ENCODE assay signal across 13 mouse cellular contexts in genomic region chr5:134592026-134592581, GRCm38 (mm10). TPM values are rescaled to one million over a fixed set of nuclear protein-coding genes. Genes with fewer than 3 reads are reported as not detected.
DNase-seq lines count a peak whose midpoint lies in the region; ATAC-seq lines count a peak whose summit lies in the region.
"Had no signal": no experiment of that assay in that cellular context is flagged by ENCODE, and none has a peak within 500 bp of the region (broad histone marks: within the 10 kb centered on the region; RNA-seq: fewer than 3 reads in every experiment).

No protein-coding gene starts in this region.

- DNase-seq in heart, adult 8-10 months (ENCODE audit: low spot score), result no peak
- DNase-seq in liver, embryonic 11.5 days (ENCODE audit: low spot score), result no peak
- no peak for DNase-seq in liver
- DNase-seq in heart, postnatal 10 days, result peak; percentile 66 to 78
- DNase-seq: midbrain, embryonic 14.5 days had no signal

- no peak overlapping the region for H3K4me2 ChIP-seq in heart, embryonic 15.5 days
- H3K4me2 ChIP-seq in liver, embryonic 11.5 days, result no peak overlapping the region
- no peak overlapping the region for H3K4me2 ChIP-seq in midbrain, embryonic 16.5 days (ENCODE audit: low read length)
- H3K4me2 ChIP-seq: limb, embryonic 13.5 days; neural tube, embryonic 12.5 days had no signal

- H3K27ac ChIP-seq in heart, embryonic 15.5 days, result no peak overlapping the region
- peak overlapping the region; percentile 61; the same call in 1 of the 2 replicates for H3K27ac ChIP-seq in liver, embryonic 11.5 days (ENCODE audit: low read depth, low read length)
- no peak overlapping the region for H3K27ac ChIP-seq in midbrain, embryonic 16.5 days (ENCODE audit: low read length)
- H3K27ac ChIP-seq: hindbrain, embryonic 10.5 days; limb, embryonic 13.5 days; neural tube, embryonic 12.5 days; stomach, postnatal 0 days had no signal

- intact Hi-C loops in heart, postnatal 10 days (cut with DNase I), result loop anchor here (5.0 kb wide), 1 partner anchor 115 kb away; no protein-coding TSS in a partner anchor

- ATAC-seq in heart, embryonic 15.5 days (replicated peaks; ENCODE audit: insufficient number of reproducible peaks, insufficient read depth, low FRiP score, low read depth), result peak; percentile 44; the same call in 1 of the 2 replicates
- ATAC-seq in liver, embryonic 11.5 days (replicated peaks; ENCODE audit: low FRiP score), result no peak
- ATAC-seq in megakaryocyte, adult 5-6 weeks (ENCODE audit: poor library complexity, severe bottlenecking), result peak; percentile 80
- no peak for ATAC-seq in midbrain, embryonic 16.5 days
- ATAC-seq: intestine, embryonic 16.5 days had no signal

- H3K9ac ChIP-seq in heart, embryonic 15.5 days, result no peak overlapping the region
- H3K9ac ChIP-seq in liver, embryonic 11.5 days (ENCODE audit: low read depth, low read length), result no peak overlapping the region
- H3K9ac ChIP-seq in midbrain, embryonic 16.5 days (ENCODE audit: low read depth, low read length), result no peak overlapping the region
- H3K9ac ChIP-seq: limb, embryonic 13.5 days; neural tube, embryonic 12.5 days had no signal

- H3K27me3 ChIP-seq in heart, embryonic 15.5 days, result no peaks in the 10 kb centered on the region
- no peaks in the 10 kb centered on the region for H3K27me3 ChIP-seq in liver, embryonic 11.5 days (replicated peaks; ENCODE audit: control insufficient read depth, insufficient read depth, low read length)
- no peaks in the 10 kb centered on the region for H3K27me3 ChIP-seq in midbrain, embryonic 16.5 days (ENCODE audit: control insufficient read depth, insufficient read depth, low read depth, low read length)
- H3K27me3 ChIP-seq: limb, embryonic 13.5 days; neural tube, embryonic 12.5 days had no signal

- peaks cover 10% of the 10 kb centered on the region for H3K4me1 ChIP-seq in heart, embryonic 15.5 days (replicated peaks)
- peaks cover 12% of the 10 kb centered on the region for H3K4me1 ChIP-seq in liver, embryonic 11.5 days (replicated peaks; ENCODE audit: control insufficient read depth, insufficient read depth, low read length)
- no peaks in the 10 kb centered on the region for H3K4me1 ChIP-seq in midbrain, embryonic 16.5 days (ENCODE audit: control insufficient read depth, insufficient read depth, low read length)
- H3K4me1 ChIP-seq: hindbrain, embryonic 10.5 days; limb, embryonic 13.5 days; neural tube, embryonic 12.5 days had no signal

- no peak overlapping the region for H3K4me3 ChIP-seq in heart, embryonic 15.5 days
- H3K4me3 ChIP-seq in liver, embryonic 11.5 days (ENCODE audit: low read depth, low read length), result no peak overlapping the region
- H3K4me3 ChIP-seq in midbrain, embryonic 16.5 days (ENCODE audit: low read depth, low read length), result no peak overlapping the region
- H3K4me3 ChIP-seq: hindbrain, embryonic 10.5 days; limb, embryonic 13.5 days; neural tube, embryonic 12.5 days had no signal

- no peaks in the 10 kb centered on the region for H3K9me3 ChIP-seq in heart, embryonic 15.5 days (replicated peaks)
- H3K9me3 ChIP-seq in liver, embryonic 11.5 days (ENCODE audit: control insufficient read depth, low read length), result no peaks in the 10 kb centered on the region
- H3K9me3 ChIP-seq in midbrain, embryonic 16.5 days (replicated peaks; ENCODE audit: control insufficient read depth, low read length, poor library complexity, severe bottlenecking), result no peaks in the 10 kb centered on the region
- H3K9me3 ChIP-seq: hindbrain, embryonic 10.5 days; limb, embryonic 13.5 days; neural tube, embryonic 12.5 days had no signal

- WGBS in heart, embryonic 15.5 days, result 56% methylated on average over 11 of the region's 11 CpGs
- WGBS in liver, embryonic 11.5 days, result 83% methylated on average over 11 of the region's 11 CpGs
- WGBS in midbrain, embryonic 16.5 days, result 91% methylated on average over 11 of the region's 11 CpGs

- peaks cover 59% of the 10 kb centered on the region for H3K36me3 ChIP-seq in heart, embryonic 15.5 days
- H3K36me3 ChIP-seq in liver, embryonic 11.5 days (ENCODE audit: control insufficient read depth, insufficient read depth, low read length), result peaks cover 54% of the 10 kb centered on the region
- peaks cover 32% of the 10 kb centered on the region; the same call in 1 of the 2 replicates for H3K36me3 ChIP-seq in midbrain, embryonic 16.5 days (ENCODE audit: control insufficient read depth, insufficient read depth, low read length)

RNA-seq across cellular contexts. Expression of gene Rfc2, which starts 10.9 kb away (rescaled TPM):
- polyA plus RNA-seq in heart, embryonic 15.5 days (2015; fragmentation: Nextera tagmentation; extraction: Ambion mirVana), result 156 and 190 TPM in 2 replicates
- 10 to 100 TPM; 21.6 to 26.0 (median 24.6) TPM for total RNA-seq in heart, adult 8-10 months (2022)
- 363 and 374 TPM in 2 replicates for polyA plus RNA-seq in liver, embryonic 11.5 days (2014; fragmentation: Nextera tagmentation; extraction: Ambion mirVana)
- total RNA-seq in heart, postnatal 10 days (2021), result 10 to 100 TPM; 37.6 to 39.8 TPM
- 161 and 172 TPM in 2 replicates for total RNA-seq in megakaryocyte, adult 5-6 weeks (2015)
- 110 and 115 TPM in 2 replicates for total RNA-seq in megakaryocyte, adult 5-6 weeks (2017)
- polyA plus RNA-seq in midbrain, embryonic 16.5 days (2015; fragmentation: Nextera tagmentation; extraction: Ambion mirVana), result 179 and 186 TPM in 2 replicates

RNA-seq across cellular contexts. Expression of gene Lat2, which starts 22.7 kb away (rescaled TPM):
- polyA plus RNA-seq in heart, embryonic 15.5 days (2015; fragmentation: Nextera tagmentation; extraction: Ambion mirVana), result 2.5 and 4.5 TPM in 2 replicates
- 1 to 10 TPM in 3 of 4 experiments, under 1 TPM in 1; 0.44 to 2.4 (median 1.8) TPM for total RNA-seq in heart, adult 8-10 months (2022)
- 2.0 and 2.1 TPM in 2 replicates for polyA plus RNA-seq in liver, embryonic 11.5 days (2014; fragmentation: Nextera tagmentation; extraction: Ambion mirVana)
- total RNA-seq in heart, postnatal 10 days (2021), result 1 to 10 TPM; 2.8 to 4.5 TPM
- total RNA-seq in megakaryocyte, adult 5-6 weeks (2015), result 87.7 and 91.1 TPM in 2 replicates
- total RNA-seq in megakaryocyte, adult 5-6 weeks (2017), result 109 and 115 TPM in 2 replicates
- 2.4 and 2.7 TPM in 2 replicates for polyA plus RNA-seq in midbrain, embryonic 16.5 days (2015; fragmentation: Nextera tagmentation; extraction: Ambion mirVana)

RNA-seq across cellular contexts. Expression of gene Syna, which starts 32.1 kb away (rescaled TPM):
- 0.06 TPM in 1 of 2 replicates, not detected in the other for polyA plus RNA-seq in heart, embryonic 15.5 days (2015; fragmentation: Nextera tagmentation; extraction: Ambion mirVana)
- not detected for total RNA-seq in heart, adult 8-10 months (2022)
- polyA plus RNA-seq in liver, embryonic 11.5 days (2014; fragmentation: Nextera tagmentation; extraction: Ambion mirVana), result not detected in 2 replicates
- total RNA-seq in heart, postnatal 10 days (2021), result not detected
- not detected in 2 replicates for total RNA-seq in megakaryocyte, adult 5-6 weeks (2015)
- not detected in 2 replicates for total RNA-seq in megakaryocyte, adult 5-6 weeks (2017)
- 0.46 and 0.92 TPM in 2 replicates for polyA plus RNA-seq in midbrain, embryonic 16.5 days (2015; fragmentation: Nextera tagmentation; extraction: Ambion mirVana)
- polyA plus RNA-seq: intestine, embryonic 16.5 days had no signal

RNA-seq across cellular contexts. Expression of gene Clip2, which starts 39.9 kb away (rescaled TPM):
- polyA plus RNA-seq in heart, embryonic 15.5 days (2015; fragmentation: Nextera tagmentation; extraction: Ambion mirVana), result 1.4 and 1.8 TPM in 2 replicates
- total RNA-seq in heart, adult 8-10 months (2022), result 1 to 10 TPM; 4.5 to 6.8 (median 5.4) TPM
- polyA plus RNA-seq in liver, embryonic 11.5 days (2014; fragmentation: Nextera tagmentation; extraction: Ambion mirVana), result 1.4 and 1.7 TPM in 2 replicates
- 10 to 100 TPM; 14.6 to 16.0 TPM for total RNA-seq in heart, postnatal 10 days (2021)
- total RNA-seq in megakaryocyte, adult 5-6 weeks (2015), result 1.8 and 1.9 TPM in 2 replicates
- 3.7 and 6.7 TPM in 2 replicates for total RNA-seq in megakaryocyte, adult 5-6 weeks (2017)
- polyA plus RNA-seq in midbrain, embryonic 16.5 days (2015; fragmentation: Nextera tagmentation; extraction: Ambion mirVana), result 16.7 and 17.1 TPM in 2 replicates

RNA-seq across cellular contexts. Expression of gene Eif4h, which starts 47.2 kb away (rescaled TPM):
- 273 and 345 TPM in 2 replicates for polyA plus RNA-seq in heart, embryonic 15.5 days (2015; fragmentation: Nextera tagmentation; extraction: Ambion mirVana)
- 100 to 1,000 TPM; 124 to 141 (median 129) TPM for total RNA-seq in heart, adult 8-10 months (2022)
- polyA plus RNA-seq in liver, embryonic 11.5 days (2014; fragmentation: Nextera tagmentation; extraction: Ambion mirVana), result 401 and 428 TPM in 2 replicates
- 100 to 1,000 TPM; 213 to 216 TPM for total RNA-seq in heart, postnatal 10 days (2021)
- total RNA-seq in megakaryocyte, adult 5-6 weeks (2015), result 160 and 176 TPM in 2 replicates
- 191 and 197 TPM in 2 replicates for total RNA-seq in megakaryocyte, adult 5-6 weeks (2017)
- 321 and 329 TPM in 2 replicates for polyA plus RNA-seq in midbrain, embryonic 16.5 days (2015; fragmentation: Nextera tagmentation; extraction: Ambion mirVana)

Comparison
In these comparisons a context has a peak if more than half of its experiments do, and no peak if none do; other contexts are left out.
1. DNase-seq: peak in heart, postnatal 10 days (2 of 2); none in heart, adult 8-10 months (single experiment), liver, embryonic 11.5 days (single experiment) and liver (single experiment).
2. ATAC-seq: peak in heart, embryonic 15.5 days (single experiment) and megakaryocyte, adult 5-6 weeks (single experiment); none in liver, embryonic 11.5 days (single experiment) and midbrain, embryonic 16.5 days (single experiment).
3. RNA of gene Lat2, which starts 22.7 kb away (total RNA-seq): 87.7 to 115 TPM in megakaryocyte, adult 5-6 weeks; 2.8 to 4.5 TPM in heart, postnatal 10 days and 0.44 to 2.4 TPM in heart, adult 8-10 months; every median in the first group is over 10 times any median in the second.